Mouse (Mus musculus): Measurements from ENCODE around the gene Olfr544.

- TF ChIP-seq ZC3H11A (IDR thresholded peaks at IDR 0.05; ENCODE audit: borderline replicate concordance, low read depth, low read length) (no peak), ZNF384 (IDR thresholded peaks at IDR 0.05; ENCODE audit: low read depth, low read length) (no peak), MAFK (IDR thresholded peaks at IDR 0.05; ENCODE audit: insufficient read depth, low read depth, low read length) (no peak)
Measured at GRCm38 (mm10) chr7:102467566-102467965, 20.5 kb downstream of the Olfr544 start.

Measured in ES-E14 (cell line).